Mouse (Mus musculus): ENCODE results near the gene Grk6.

DNA sequence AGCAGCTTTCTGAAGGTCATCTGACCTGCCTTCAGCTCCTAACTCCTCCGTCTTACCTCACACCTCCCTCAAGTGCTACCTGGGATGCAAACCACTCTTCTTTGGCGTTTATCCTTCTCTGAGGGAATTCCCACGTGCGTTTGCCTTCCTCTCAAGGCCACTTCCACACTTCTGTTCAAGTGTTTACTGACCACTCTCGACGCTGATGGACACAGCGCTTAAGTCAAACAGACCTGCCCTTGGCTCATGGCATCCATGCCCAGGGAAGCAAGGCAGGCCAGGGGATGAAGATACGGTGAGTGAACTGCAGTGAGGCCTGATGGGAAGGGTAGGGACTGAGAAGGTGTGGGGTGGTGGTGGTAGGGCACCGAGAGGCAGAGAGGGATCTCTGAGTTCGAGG, 55.7 kb downstream of the Grk6 start:
- no peak for TF ChIP-seq CTCF (IDR thresholded peaks at IDR 0.05; ENCODE audit: extremely low read depth, insufficient read depth, low read length)
- TF ChIP-seq POLR2A (IDR thresholded peaks at IDR 0.05; ENCODE audit: extremely low read depth, insufficient read depth, low read length): no peak

Measured in cortical plate, adult 2 months (tissue).